Mouse (Mus musculus) hindbrain, embryonic 11.5 days (tissue): ENCODE measurements around the gene Fam198a. TPM values are rescaled to one million over a fixed set of nuclear protein-coding genes. Genes with fewer than 3 reads are reported as not detected.

Experiments used
- ATAC-seq: fragments of 200-750 bp; cut with Nextera tagmentation; 2 replicates; pipeline ENCODE4 v1.8.0; 2017; ENCODE audit warnings: mild to moderate bottlenecking, moderate TSS enrichment, moderate library complexity; ENCODE audit not compliant: low FRiP score
- DNase-seq: peaks from one replicate; pipeline ENCODE4 v3.0.0-alpha.2; 2015; ENCODE audit warnings: low spot score
- H3K27ac ChIP-seq: fragments of 300-500 bp; sonication (generic); 2 replicates; pipeline ENCODE4 v1.5.1; 2014; ENCODE audit warnings: mild to moderate bottlenecking, low read depth, low read length
- H3K27me3 ChIP-seq: fragments of 300-500 bp; sonication (generic); 2 replicates; pipeline ENCODE4 v1.6.1; 2014; ENCODE audit warnings: mild to moderate bottlenecking, low read length, moderate library complexity, mixed read lengths; ENCODE audit not compliant: control insufficient read depth, insufficient read depth
- H3K36me3 ChIP-seq: fragments of 300-500 bp; sonication (generic); 2 replicates; pipeline ENCODE4 v1.6.1; 2014; ENCODE audit warnings: mild to moderate bottlenecking, low read length, moderate library complexity, mixed read lengths; ENCODE audit not compliant: control insufficient read depth, insufficient read depth
- H3K4me1 ChIP-seq: fragments of 300-500 bp; sonication (generic); replicated peaks from 2 replicates; pipeline ENCODE4 v1.6.1; 2014; ENCODE audit warnings: low read length, mixed read lengths; ENCODE audit not compliant: control insufficient read depth, insufficient read depth
- H3K4me2 ChIP-seq: fragments of 300-500 bp; sonication (generic); replicated peaks from 2 replicates; pipeline ENCODE4 v1.6.1; 2014; ENCODE audit warnings: mild to moderate bottlenecking, low read depth, low read length
- H3K4me3 ChIP-seq: fragments of 300-500 bp; sonication (generic); 2 replicates; pipeline ENCODE4 v1.5.1; 2014; ENCODE audit warnings: low read depth, low read length
- H3K9ac ChIP-seq: fragments of 300-500 bp; sonication (generic); 2 replicates; pipeline ENCODE4 v1.6.1; 2014; ENCODE audit warnings: low read depth, low read length
- H3K9me3 ChIP-seq: fragments of 300-500 bp; sonication (generic); 2 replicates; pipeline ENCODE4 v1.6.1; 2016; ENCODE audit warnings: low read length; ENCODE audit not compliant: control insufficient read depth
- WGBS: fragments of 180-500 bp; shearing (Covaris S2); extraction: QIAGEN DNeasy Blood & Tissue Kit; methylation state at CpG from one replicate; pipeline ENCODE4 v1.1.7; 2014; 5-methylcytosine and 5-hydroxymethylcytosine counted together
- polyA plus RNA-seq: library from polyadenylated mRNA; unstranded; fragments of >200 nt; fragmentation: Nextera tagmentation; extraction: Ambion mirVana; gene quantifications from 2 replicates; pipeline ENCODE4 v1.2.1, GENCODE M21; 2014

Gene Fam198a
- polyA plus RNA-seq, 1 experiment from 2014 or later = 0.46 TPM

GRCm38 (mm10) chr9:121907356-121908070 lies 43.3 kb upstream of the Fam198a start:
- Histone ChIP-seq H3K4me2 (no peak overlapping the region), H3K9ac (no peak overlapping the region), H3K4me1 (no peaks in the 10 kb centered on the region), H3K9me3 (no peaks in the 10 kb centered on the region), H3K27me3 (no peaks in the 10 kb centered on the region), H3K27ac (no peak overlapping the region), H3K36me3 (no peaks in the 10 kb centered on the region), H3K4me3 (no peak overlapping the region)
- DNase-seq (no peak), ATAC-seq (no peak)
- 72% methylated on average over 10 of the region's 10 CpGs for WGBS

GRCm38 (mm10) chr9:121908321-121908720 lies 42.5 kb upstream of the Fam198a start:
- 91% methylated on average over 17 of the region's 17 CpGs for WGBS
- DNase-seq = no peak
- Histone ChIP-seq H3K4me3 (no peak overlapping the region), H3K9me3 (no peaks in the 10 kb centered on the region), H3K27ac (no peak overlapping the region), H3K4me1 (no peaks in the 10 kb centered on the region), H3K27me3 (no peaks in the 10 kb centered on the region), H3K9ac (no peak overlapping the region), H3K4me2 (no peak overlapping the region), H3K36me3 (no peaks in the 10 kb centered on the region)
- ATAC-seq = no peak

- Histone ChIP-seq H3K9ac (no peak overlapping the region), H3K4me1 (no peaks in the 10 kb centered on the region), H3K9me3 (no peaks in the 10 kb centered on the region), H3K27me3 (no peaks in the 10 kb centered on the region), H3K4me3 (no peak overlapping the region), H3K27ac (no peak overlapping the region), H3K36me3 (no peaks in the 10 kb centered on the region), H3K4me2 (no peak overlapping the region)
- DNase-seq = no peak
- WGBS = 86% methylated on average over 6 of the region's 6 CpGs
- no peak for ATAC-seq
Observed at GRCm38 (mm10) chr9:121909635-121910034, 41.2 kb upstream of the Fam198a start.

- Histone ChIP-seq H3K9me3 (no peaks in the 10 kb centered on the region), H3K27me3 (no peaks in the 10 kb centered on the region), H3K4me2 (no peak overlapping the region), H3K4me1 (no peaks in the 10 kb centered on the region), H3K4me3 (no peak overlapping the region), H3K9ac (no peak overlapping the region), H3K36me3 (no peaks in the 10 kb centered on the region), H3K27ac (no peak overlapping the region)
- ATAC-seq (no peak), DNase-seq (no peak)
- 89% methylated on average over 7 of the region's 7 CpGs for WGBS
Observed at GRCm38 (mm10) chr9:121911196-121911595, 39.6 kb upstream of the Fam198a start.

GRCm38 (mm10) chr9:121912786-121913185 lies 38.0 kb upstream of the Fam198a start:
- H3K27me3 ChIP-seq = no peaks in the 10 kb centered on the region
- H3K27ac ChIP-seq = no peak overlapping the region
- no peak overlapping the region for H3K9ac ChIP-seq
- ATAC-seq (no peak), DNase-seq (no peak)
- H3K4me1 ChIP-seq = no peaks in the 10 kb centered on the region
- no peaks in the 10 kb centered on the region for H3K9me3 ChIP-seq
- WGBS = 87% methylated on average over 4 of the region's 4 CpGs
- H3K4me2 ChIP-seq = no peak overlapping the region
- no peaks in the 10 kb centered on the region for H3K36me3 ChIP-seq
- H3K4me3 ChIP-seq = no peak overlapping the region

- no peak overlapping the region for H3K4me2 ChIP-seq
- H3K4me1 ChIP-seq = no peaks in the 10 kb centered on the region
- 91% methylated on average over 8 of the region's 8 CpGs for WGBS
- ATAC-seq = no peak
- H3K9me3 ChIP-seq = no peaks in the 10 kb centered on the region
- DNase-seq = no peak
- no peak overlapping the region for H3K27ac ChIP-seq
- H3K36me3 ChIP-seq = no peaks in the 10 kb centered on the region
- no peak overlapping the region for H3K9ac ChIP-seq
- no peaks in the 10 kb centered on the region for H3K27me3 ChIP-seq
- H3K4me3 ChIP-seq = no peak overlapping the region
Observed at GRCm38 (mm10) chr9:121914226-121914757, 36.5 kb upstream of the Fam198a start.

- no peaks in the 10 kb centered on the region for H3K4me1 ChIP-seq
- H3K9ac ChIP-seq = no peak overlapping the region
- no peaks in the 10 kb centered on the region for H3K9me3 ChIP-seq
- no peaks in the 10 kb centered on the region for H3K36me3 ChIP-seq
- 93% methylated on average over 10 of the region's 10 CpGs for WGBS
- no peak for DNase-seq
- no peak overlapping the region for H3K4me2 ChIP-seq
- H3K27me3 ChIP-seq = no peaks in the 10 kb centered on the region
- ATAC-seq = no peak
- H3K27ac ChIP-seq = no peak overlapping the region
- no peak overlapping the region for H3K4me3 ChIP-seq
Observed at GRCm38 (mm10) chr9:121915056-121915455, 35.7 kb upstream of the Fam198a start.

GRCm38 (mm10) chr9:121916102-121916501 lies 34.7 kb upstream of the Fam198a start, which contains the start of gene Cyp8b1:
Gene Cyp8b1 (minus strand): TSS chr9:121916305.
- Histone ChIP-seq H3K9ac (no peak within 1 kb of the TSS), H3K27me3 (no peaks in the 10 kb centered on the region), H3K4me2 (no peak within 1 kb of the TSS), H3K4me1 (no peaks in the 10 kb centered on the region), H3K27ac (no peak within 1 kb of the TSS), H3K9me3 (no peaks in the 10 kb centered on the region), H3K4me3 (no peak within 1 kb of the TSS), H3K36me3 (no peaks in the 10 kb centered on the region)
- ATAC-seq (no peak), DNase-seq (no peak)
- WGBS = 86% methylated on average over 8 of the region's 8 CpGs

GRCm38 (mm10) chr9:121919027-121919501 lies 31.7 kb upstream of the Fam198a start:
- Histone ChIP-seq H3K9ac (no peak overlapping the region), H3K9me3 (no peaks in the 10 kb centered on the region), H3K4me1 (no peaks in the 10 kb centered on the region), H3K4me2 (no peak overlapping the region), H3K27me3 (no peaks in the 10 kb centered on the region), H3K4me3 (no peak overlapping the region), H3K36me3 (no peaks in the 10 kb centered on the region), H3K27ac (no peak overlapping the region)
- 82% methylated on average over 10 of the region's 10 CpGs for WGBS
- DNase-seq (no peak), ATAC-seq (no peak)
